Mouse (Mus musculus) MEL (cell line): ENCODE data around the gene Abca14. TPM values are rescaled to one million over a fixed set of nuclear protein-coding genes. Genes with fewer than 3 reads are reported as not detected.

Experiments used
- polyA plus RNA-seq, 2 experiments: library from polyadenylated mRNA; stranded (reverse) in 1 of 2; unstranded in 1 of 2; fragments of >175 nt in 1 of 2; fragments of >200 nt in 1 of 2; gene quantifications; 2 replicates each; pipeline versions ENCODE4 v1.2.1 to v1.2.4; 2012; ENCODE audit warnings: low replicate concordance in 2 of 2, low read depth in 1 of 2; ENCODE audit not compliant: insufficient read length in 2 of 2, insufficient read depth in 1 of 2, missing spikeins in 1 of 2
- total RNA-seq: library from RNA; depleted of rRNA; stranded (reverse); fragments of 300-350 nt; gene quantifications from 2 replicates; pipeline ENCODE4 v1.2.3, GENCODE M21; 2012; rRNA removed

The Abca14 gene
- total and polyA plus RNA-seq, 3 experiments: not detected

Other genes starting within 250 kb of the Abca14 start
- not detected in 2 replicates for gene Dnah3, start 108.7 kb upstream of the Abca14 start, total RNA-seq
- not detected for gene Dnah3, start 108.7 kb upstream of the Abca14 start, polyA plus RNA-seq
- gene Tmem159, start 101.6 kb upstream of the Abca14 start, total RNA-seq: not detected in 2 replicates
- not detected for gene Tmem159, start 101.6 kb upstream of the Abca14 start, polyA plus RNA-seq
- gene Zp2, start 58.7 kb upstream of the Abca14 start, total RNA-seq: not detected in 2 replicates
- not detected for gene Zp2, start 58.7 kb upstream of the Abca14 start, polyA plus RNA-seq
- gene Anks4b, start 30.1 kb upstream of the Abca14 start, total RNA-seq: not detected in 2 replicates
- not detected for gene Anks4b, start 30.1 kb upstream of the Abca14 start, polyA plus RNA-seq
- gene Crym, start 1.9 kb upstream of the Abca14 start, total RNA-seq: not detected in 2 replicates
- gene Crym, start 1.9 kb upstream of the Abca14 start, polyA plus RNA-seq: not detected
- not detected in 2 replicates for gene Abca15, start 124.7 kb downstream of the Abca14 start, total RNA-seq
- gene Abca15, start 124.7 kb downstream of the Abca14 start, polyA plus RNA-seq: not detected
- gene Abca16, start 205.7 kb downstream of the Abca14 start, total RNA-seq: not detected in 2 replicates
- not detected for gene Abca16, start 205.7 kb downstream of the Abca14 start, polyA plus RNA-seq